Mouse (Mus musculus) embryonic fibroblast, embryonic 13.5 days (primary cell): ENCODE measurements around the gene Gtf2f2.

Experiments used
- CTCF ChIP-seq: IDR thresholded peaks from 2 replicates; pipeline ENCODE4 v1.5.1; 2011; ENCODE audit warnings: mild to moderate bottlenecking, control low read depth, low read length, moderate library complexity, borderline replicate concordance; ENCODE audit not compliant: insufficient read depth
- POLR2A ChIP-seq: IDR thresholded peaks from 2 replicates; pipeline ENCODE4 v1.6.1; 2011; ENCODE audit warnings: low read depth, mild to moderate bottlenecking, control low read depth, low read length, moderate library complexity

DNA sequence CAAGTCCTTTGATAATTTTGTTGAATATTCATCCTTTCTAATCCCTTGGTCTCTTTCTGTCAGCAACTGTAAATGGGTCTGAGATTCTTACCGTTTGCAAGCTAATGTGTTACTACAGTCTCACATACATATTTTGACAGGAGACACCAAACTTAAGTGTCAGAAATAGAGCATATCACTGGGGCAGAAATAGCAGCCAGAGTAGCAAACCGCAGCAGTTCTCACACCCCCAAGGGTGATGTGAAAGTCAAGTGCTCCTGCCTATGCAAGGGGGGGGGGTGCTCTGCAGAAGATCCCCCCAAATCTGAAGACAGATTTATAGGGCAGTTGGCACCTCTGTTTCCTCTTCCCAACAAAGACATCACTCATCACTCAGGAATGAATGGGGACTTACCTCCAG is 152.5 kb downstream of the Gtf2f2 start:
- TF ChIP-seq CTCF (no peak), POLR2A (no peak)
